Mouse (Mus musculus): ENCODE measurements around the gene Skint10.

The Skint10 gene

GRCm38 (mm10) chr4:112774766-112775165, at the start of gene Skint10:
Gene Skint10, minus strand, starts transcription at chr4:112774866.
- no peak for DNase-seq

- DNase-seq, result no peak
Observed at GRCm38 (mm10) chr4:112790646-112791045, 16.0 kb upstream of the Skint10 start.

Data from B cell, adult 2 months (primary cell).